Mouse (Mus musculus) E14TG2a.4 (cell line): Measurements from ENCODE around the gene Pnp.
"Not testable (repeated sequence)": the region's sequence is repeated elsewhere in the genome, so short reads cannot be mapped to it uniquely, and the experiment has no call there.

Source experiments
- H3K27me3 ChIP-seq: 2 replicates; pipeline ENCODE4 v1.6.1; 2014; ENCODE audit warnings: low read length, control low read depth; ENCODE audit not compliant: insufficient read depth
- H3K36me3 ChIP-seq: 2 replicates; pipeline ENCODE4 v1.6.1; 2014; ENCODE audit warnings: low read length, control low read depth; ENCODE audit not compliant: insufficient read depth
- H3K4me1 ChIP-seq: replicated peaks from 2 replicates; pipeline ENCODE4 v1.6.1; 2014; ENCODE audit warnings: low read depth, low read length, control low read depth
- H3K4me3 ChIP-seq: replicated peaks from 2 replicates; pipeline ENCODE4 v1.5.1; 2014; ENCODE audit warnings: mild to moderate bottlenecking, low read length
- H3K9me3 ChIP-seq: 2 replicates; pipeline ENCODE4 v1.6.1; 2014; ENCODE audit warnings: low read length, control low read depth
- CTCF ChIP-seq: conservative IDR thresholded peaks from 2 replicates; pipeline ENCODE4 v1.5.1; 2014; ENCODE audit warnings: low read length
- NANOG ChIP-seq: IDR thresholded peaks from 2 replicates; pipeline ENCODE4 v1.6.1; 2014; ENCODE audit warnings: borderline replicate concordance, low read length, mixed read lengths
- POU5F1 ChIP-seq: IDR thresholded peaks from 2 replicates; pipeline ENCODE4 v1.6.1; 2014; ENCODE audit warnings: low read length, borderline replicate concordance

The Pnp gene

DNA sequence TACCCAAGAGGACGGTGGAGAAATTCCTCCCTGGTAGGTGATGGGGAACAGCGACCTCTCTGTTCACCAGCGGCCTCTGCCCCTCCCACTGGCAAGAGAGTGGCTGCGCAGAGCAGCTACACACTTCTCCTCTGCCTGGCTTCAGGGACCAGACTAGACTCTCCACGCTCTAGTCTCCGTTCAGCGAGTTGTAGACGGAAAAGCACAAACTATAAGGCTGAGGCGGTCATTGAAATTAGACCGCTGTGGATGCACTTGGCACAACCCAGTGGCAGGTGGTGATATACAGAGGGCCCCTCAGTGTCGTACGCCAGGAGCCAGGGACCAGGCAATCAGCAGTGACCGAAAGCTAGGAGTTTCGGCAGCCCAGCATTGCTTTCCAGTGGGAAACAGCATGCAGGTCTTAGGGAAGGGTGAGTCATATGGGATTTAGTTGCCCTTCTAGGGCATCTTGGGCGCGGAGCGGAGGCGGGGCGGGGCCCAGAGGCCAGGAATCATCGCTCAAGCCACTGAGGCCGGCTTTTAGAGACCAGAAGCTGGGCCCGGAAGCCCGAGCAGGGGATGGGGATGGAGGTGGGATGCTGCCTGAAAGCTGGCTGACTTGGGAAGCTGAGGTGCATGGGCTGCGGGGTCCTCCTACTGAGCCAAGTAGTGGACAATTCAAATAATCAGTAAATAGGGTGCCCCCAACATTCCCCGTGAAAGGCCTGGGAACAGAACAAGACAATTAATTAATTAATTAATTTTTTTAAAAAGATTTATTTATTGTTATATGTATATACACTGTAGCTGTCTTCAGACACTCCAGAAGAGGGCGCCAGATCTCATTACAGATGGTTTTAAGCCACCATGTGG is 26.7 kb upstream of the Pnp start:
- H3K27me3 ChIP-seq, result no peaks in the 10 kb centered on the region
- H3K36me3 ChIP-seq, result peaks cover 24% of the 10 kb centered on the region
- H3K9me3 ChIP-seq, result peaks cover 9% of the 10 kb centered on the region
- TF ChIP-seq POU5F1 (no peak), CTCF (peak; percentile 26)
- H3K4me1 ChIP-seq, result peaks cover 6% of the 10 kb centered on the region
- H3K4me3 ChIP-seq, result peak overlapping the region; percentile 78

DNA sequence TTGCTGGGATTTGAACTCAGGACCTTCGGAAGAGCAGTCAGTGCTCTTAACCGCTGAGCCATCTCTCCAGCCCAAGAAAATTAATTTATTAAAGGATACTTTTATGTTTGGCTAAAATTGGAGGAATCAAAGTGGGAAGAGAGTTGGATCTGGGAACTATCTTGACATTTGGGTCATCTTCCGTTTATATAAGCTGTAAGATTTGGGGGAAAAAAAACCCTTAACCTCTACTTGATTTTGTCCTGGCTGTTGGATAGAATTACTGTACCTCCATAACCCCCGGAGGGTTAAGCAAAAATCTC is 26.1 kb upstream of the Pnp start:
- Histone ChIP-seq H3K4me3 (no peak overlapping the region), H3K36me3 (peaks cover 25% of the 10 kb centered on the region), H3K9me3 (peaks cover 9% of the 10 kb centered on the region), H3K27me3 (no peaks in the 10 kb centered on the region), H3K4me1 (peaks cover 8% of the 10 kb centered on the region)
- TF ChIP-seq NANOG (no peak), CTCF (0 out of 2 replicates have a peak, but pooled peaks have one; percentile 12), POU5F1 (no peak)

GRCm38 (mm10) chr14:50905327-50905726 is 25.6 kb upstream of the Pnp start:
- Histone ChIP-seq H3K4me1 (peaks cover 13% of the 10 kb centered on the region), H3K36me3 (peaks cover 30% of the 10 kb centered on the region)
- not testable (repeated sequence) for H3K4me3 ChIP-seq, H3K27me3 ChIP-seq, H3K9me3 ChIP-seq

DNA sequence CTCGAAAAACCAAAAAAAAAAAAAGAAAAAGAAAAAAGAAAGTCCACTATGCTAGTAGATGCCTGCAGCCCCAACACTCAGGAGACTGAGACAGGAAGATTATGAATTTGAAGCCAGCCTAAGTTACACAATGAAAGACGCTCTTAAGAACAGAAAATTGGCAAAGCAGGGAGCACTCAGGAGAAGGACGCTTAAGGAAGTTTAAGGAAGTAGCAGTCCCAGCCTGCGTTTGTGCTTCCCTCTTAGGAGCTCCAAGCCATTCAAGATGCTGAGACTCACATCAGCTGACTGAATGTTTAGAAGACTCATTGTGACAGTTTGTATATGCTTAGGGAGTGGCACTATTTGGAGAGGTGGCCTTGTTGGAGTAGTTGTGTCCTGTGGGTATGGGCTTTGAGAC is 22.8 kb upstream of the Pnp start:
- TF ChIP-seq NANOG (no peak), POU5F1 (no peak), CTCF (no peak)
- Histone ChIP-seq H3K4me3 (no peak overlapping the region), H3K9me3 (no peaks in the 10 kb centered on the region), H3K36me3 (peaks cover 42% of the 10 kb centered on the region), H3K4me1 (peaks cover 39% of the 10 kb centered on the region), H3K27me3 (no peaks in the 10 kb centered on the region)

- Histone ChIP-seq H3K9me3 (no peaks in the 10 kb centered on the region), H3K36me3 (peaks cover 68% of the 10 kb centered on the region), H3K4me3 (no peak overlapping the region), H3K4me1 (peaks cover 57% of the 10 kb centered on the region), H3K27me3 (no peaks in the 10 kb centered on the region)
- no peak for TF ChIP-seq CTCF
- no peak for TF ChIP-seq NANOG
- TF ChIP-seq POU5F1, result no peak
Measured at GRCm38 (mm10) chr14:50911356-50911755, 19.5 kb upstream of the Pnp start.

DNA sequence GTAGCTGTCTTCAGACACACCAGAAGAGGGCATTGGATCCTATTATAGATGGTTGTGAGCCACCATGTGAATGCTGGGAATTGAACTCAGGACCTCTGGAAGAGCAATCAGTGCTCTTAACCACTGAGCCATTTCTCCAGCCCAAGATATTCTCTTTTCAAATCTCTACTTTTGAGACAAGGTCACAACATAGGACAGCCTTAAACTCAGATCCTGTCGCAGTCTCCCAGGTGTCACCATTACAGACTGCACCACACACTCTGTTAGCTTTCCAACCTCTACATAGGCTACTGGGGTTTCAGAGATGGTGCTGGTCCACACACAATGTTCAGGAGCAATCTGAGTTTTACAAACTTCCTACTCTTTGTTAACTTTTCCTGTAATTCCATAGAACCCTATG is 7.4 kb upstream of the Pnp start:
- H3K9me3 ChIP-seq, result peaks cover 12% of the 10 kb centered on the region; the same call in 1 of the 2 replicates
- H3K36me3 ChIP-seq, result peaks cover 61% of the 10 kb centered on the region
- peaks cover 32% of the 10 kb centered on the region for H3K4me1 ChIP-seq
- H3K4me3 ChIP-seq, result peak overlapping the region; percentile 90
- not testable (repeated sequence) for H3K27me3 ChIP-seq

- peaks cover 12% of the 10 kb centered on the region; the same call in 1 of the 2 replicates for H3K9me3 ChIP-seq
- TF ChIP-seq NANOG (no peak), CTCF (no peak), POU5F1 (no peak)
- no peaks in the 10 kb centered on the region for H3K27me3 ChIP-seq
Measured at GRCm38 (mm10) chr14:50924281-50925064, 6.4 kb upstream of the Pnp start, which contains the start of the genes Osgep and Apex1. Osgep (minus strand) TSS chr14:50924893. Apex1 (plus strand) TSS chr14:50924968.

DNA sequence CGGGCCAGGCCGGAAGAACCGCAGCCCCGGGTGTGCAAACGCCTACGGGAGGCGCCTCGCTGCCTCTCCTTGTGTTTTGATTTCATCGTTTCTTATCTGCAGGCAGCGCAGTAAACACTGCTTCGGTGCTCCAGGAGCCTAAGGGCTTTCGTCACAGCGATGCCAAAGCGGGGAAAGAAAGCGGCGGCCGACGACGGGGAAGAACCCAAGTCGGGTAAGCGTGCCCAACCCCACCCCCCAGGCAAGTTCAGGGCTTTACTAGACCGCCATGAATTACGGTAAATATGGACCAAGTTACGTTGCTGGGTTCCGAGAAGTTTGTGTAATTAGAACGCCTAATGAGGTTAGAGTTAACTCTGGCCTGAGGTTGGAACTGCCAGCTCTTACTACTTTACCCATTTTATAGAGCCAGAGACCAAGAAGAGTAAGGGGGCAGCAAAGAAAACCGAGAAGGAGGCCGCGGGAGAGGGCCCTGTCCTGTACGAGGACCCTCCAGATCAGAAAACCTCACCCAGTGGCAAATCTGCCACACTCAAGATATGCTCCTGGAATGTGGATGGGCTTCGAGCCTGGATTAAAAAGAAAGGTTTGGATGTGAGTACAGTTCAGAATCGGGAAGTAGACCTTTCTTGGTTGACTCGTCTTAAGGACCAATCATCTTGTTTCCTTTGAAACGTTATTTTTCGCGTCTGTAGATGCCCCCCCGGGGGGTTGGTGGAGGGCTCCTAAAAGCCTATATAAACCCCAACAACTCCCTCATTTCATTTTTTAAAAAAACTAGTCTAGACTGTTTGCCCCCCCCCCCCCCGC is 5.6 kb upstream of the Pnp start:
- peak overlapping the region; percentile 90 for H3K4me3 ChIP-seq
- peaks cover 11% of the 10 kb centered on the region; the same call in 1 of the 2 replicates for H3K9me3 ChIP-seq
- peaks cover 48% of the 10 kb centered on the region for H3K4me1 ChIP-seq
- H3K27me3 ChIP-seq, result no peaks in the 10 kb centered on the region
- no peak for TF ChIP-seq CTCF
- TF ChIP-seq POU5F1, result no peak
- no peak for TF ChIP-seq NANOG
- H3K36me3 ChIP-seq, result peaks cover 60% of the 10 kb centered on the region

More at GRCm38 (mm10) chr14:50924281-50925064, 6.4 kb upstream of the Pnp start, which contains the start of the genes Osgep and Apex1:
- H3K36me3 ChIP-seq, result peaks cover 62% of the 10 kb centered on the region
- peak within 1 kb of the TSS; percentile 90 for H3K4me3 ChIP-seq
- peaks cover 42% of the 10 kb centered on the region for H3K4me1 ChIP-seq
